Mouse (Mus musculus) heart, postnatal 0 days (tissue): ENCODE data around the gene Rps23.

Source experiments
- CTCF ChIP-seq: IDR thresholded peaks from 2 replicates; pipeline ENCODE4 v1.5.1; 2016; ENCODE audit warnings: antibody characterized with exemption, control low read depth, low read depth
- EP300 ChIP-seq: IDR thresholded peaks from 2 replicates; pipeline ENCODE4 v1.6.1; 2016; ENCODE audit warnings: antibody characterized with exemption, low read depth

DNA sequence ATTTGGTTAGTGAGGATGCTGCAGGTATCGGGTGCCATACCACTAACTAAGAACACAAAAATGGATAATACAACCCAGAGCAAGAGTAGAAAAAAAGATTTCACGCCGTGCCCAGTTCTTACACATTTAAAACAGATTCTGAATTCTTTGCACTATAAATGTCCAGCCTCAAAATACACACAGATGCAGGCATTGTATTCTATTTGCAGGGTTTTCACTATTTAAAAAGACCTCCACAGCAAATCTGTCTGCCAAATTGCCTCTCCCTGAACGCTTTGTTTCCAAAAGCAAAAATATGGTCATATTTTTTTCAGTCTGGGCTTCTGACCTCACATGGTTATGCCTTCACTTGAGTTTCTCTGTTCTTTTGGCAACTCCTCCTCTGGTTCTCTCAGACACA is 27.9 kb upstream of the Rps23 start:
- no peak for TF ChIP-seq CTCF
- no peak for TF ChIP-seq EP300
